Mouse (Mus musculus) macrophage (primary cell): ENCODE data around the gene Ostn. TPM values are rescaled to one million over a fixed set of nuclear protein-coding genes. Genes with fewer than 3 reads are reported as not detected.

Source experiments
- H3K27ac ChIP-seq: fragments of 350-480 bp; formaldehyde crosslinking; 2 replicates; pipeline ENCODE4 v1.9.0; 2021
- H3K36me3 ChIP-seq: fragments of 350-480 bp; formaldehyde crosslinking; 2 replicates; pipeline ENCODE4 v1.9.0; 2021; ENCODE audit errors: inconsistent target
- H3K4me3 ChIP-seq: fragments of 350-480 bp; formaldehyde crosslinking; 2 replicates; pipeline ENCODE4 v1.9.0; 2021; ENCODE audit errors: inconsistent target
- H3K79me2 ChIP-seq: fragments of 350-480 bp; formaldehyde crosslinking; 2 replicates; pipeline ENCODE4 v1.9.0; 2021; ENCODE audit errors: inconsistent target
- WGBS: methylation state at CpG from one replicate; pipeline ENCODE4 v1.1.7; 2026; ENCODE audit warnings: inconsistent platforms; ENCODE audit not compliant: missing documents; 5-methylcytosine and 5-hydroxymethylcytosine counted together
- polyA plus RNA-seq: library from polyadenylated mRNA; stranded (reverse); fragments of 250-400 nt; gene quantifications from 3 replicates; pipeline ENCODE4 v1.2.4, GENCODE M21; 2018; ENCODE audit warnings: inconsistent platforms

The Ostn gene
- polyA plus RNA-seq, 1 experiment from 2014 or later = not detected

GRCm38 (mm10) chr16:27396951-27397350 is 89.7 kb downstream of the Ostn start:
- Histone ChIP-seq H3K79me2 (peaks cover 100% of the 10 kb centered on the region), H3K4me3 (no peak overlapping the region), H3K36me3 (no peaks in the 10 kb centered on the region), H3K27ac (no peak overlapping the region)
- 100% methylated on average over 1 of the region's 1 CpGs for WGBS

- Histone ChIP-seq H3K36me3 (no peaks in the 10 kb centered on the region), H3K4me3 (no peak overlapping the region), H3K79me2 (peaks cover 100% of the 10 kb centered on the region), H3K27ac (no peak overlapping the region)
- 56% methylated on average over 3 of the region's 3 CpGs for WGBS
Observed at GRCm38 (mm10) chr16:27399026-27399718, 91.9 kb downstream of the Ostn start.

GRCm38 (mm10) chr16:27399719-27400253 is 92.5 kb downstream of the Ostn start:
- H3K79me2 ChIP-seq = peaks cover 100% of the 10 kb centered on the region
- 88% methylated on average over 3 of the region's 6 CpGs for WGBS
- H3K27ac ChIP-seq = no peak overlapping the region
- no peak overlapping the region for H3K4me3 ChIP-seq
- H3K36me3 ChIP-seq = no peaks in the 10 kb centered on the region

Other genes with a start within 250 kb of the Ostn start
- not detected in 3 replicates for gene Uts2b, start 62.8 kb downstream of the Ostn start, polyA plus RNA-seq
- 48.3 to 72.4 TPM (median 53.0 TPM) in 3 replicates for gene Ccdc50, start 81.4 kb downstream of the Ostn start, polyA plus RNA-seq